Comparison of ENCODE assay signal across 8 mouse cellular contexts in genomic region chr11:29718541-29718940, GRCm38 (mm10). TPM values are rescaled to one million over a fixed set of nuclear protein-coding genes. Genes with fewer than 3 reads are reported as not detected.
DNase-seq lines count a peak whose midpoint lies in the region; ATAC-seq lines count a peak whose summit lies in the region.

No protein-coding gene starts in this region.

- ATAC-seq in intestine, embryonic 16.5 days, result peak; percentile 93
- no peak for ATAC-seq in monocyte, adult 5-6 weeks (replicated peaks; ENCODE audit: insufficient number of reproducible peaks, low FRiP score, low TSS enrichment, poor library complexity, severe bottlenecking)

- peak overlapping the region; percentile 66; the same call in 1 of the 2 replicates for H3K27ac ChIP-seq in intestine, embryonic 16.5 days (ENCODE audit: low read length)

- no peaks in the 10 kb centered on the region for H3K9me3 ChIP-seq in intestine, embryonic 16.5 days (ENCODE audit: control insufficient read depth, low read length)

- H3K9ac ChIP-seq in intestine, embryonic 16.5 days (ENCODE audit: low read depth, low read length), result no peak overlapping the region

- WGBS in intestine, embryonic 16.5 days, result 24% methylated on average over 6 of the region's 6 CpGs

- peaks cover 2% of the 10 kb centered on the region; the same call in 1 of the 2 replicates for H3K4me1 ChIP-seq in intestine, embryonic 16.5 days (ENCODE audit: control insufficient read depth, insufficient read depth, low read length)

- DNase-seq in left cerebral cortex, adult 11 months (ENCODE audit: low spot score), result peak; percentile 48
- no peak for DNase-seq in left cerebral cortex, postnatal 10 days (ENCODE audit: extremely low spot score in 1 of 2, low spot score in 2 of 2)
- DNase-seq in brain, adult 2 months (ENCODE audit: low read depth, low spot score), result peak; percentile 84
- peak; percentile 31 for DNase-seq in lung, postnatal 25 days (ENCODE audit: low spot score)
- DNase-seq in yolk sac, embryonic 10.5 days (ENCODE audit: low spot score), result no peak
- DNase-seq in cerebellum, postnatal 36 days, result no peak

- no peaks in the 10 kb centered on the region for H3K27me3 ChIP-seq in intestine, embryonic 16.5 days (replicated peaks; ENCODE audit: control insufficient read depth, insufficient read depth, low read length)

- no peak overlapping the region for H3K4me2 ChIP-seq in intestine, embryonic 16.5 days (ENCODE audit: low read depth, low read length)

- 0 out of 2 replicates have a peak overlapping the region, but pooled peaks have one; percentile 11 for H3K4me3 ChIP-seq in intestine, embryonic 16.5 days (ENCODE audit: low read length)

- intact Hi-C loops in left cerebral cortex, postnatal 10 days (cut with DNase I), result loop anchor here (5.0 kb wide), 1 partner anchor 164 kb away; no protein-coding TSS in a partner anchor

- no peaks in the 10 kb centered on the region for H3K36me3 ChIP-seq in intestine, embryonic 16.5 days (ENCODE audit: control insufficient read depth, insufficient read depth, low read length)

RNA-seq across cellular contexts. Expression of gene Rtn4, which starts 25.8 kb away (rescaled TPM):
- 100 to 1,000 TPM; 562 to 579 TPM for total RNA-seq in left cerebral cortex, postnatal 10 days (2021)
- polyA plus RNA-seq in intestine, embryonic 16.5 days (2015; fragmentation: Nextera tagmentation; extraction: Ambion mirVana), result 32.3 and 39.5 TPM in 2 replicates
- 151 to 197 TPM (median 169 TPM) in 3 replicates for total RNA-seq in monocyte, adult 5-6 weeks (2017)

Comparison
In these comparisons a context has a peak if more than half of its experiments do, and no peak if none do; other contexts are left out.
1. DNase-seq: peak in left cerebral cortex, adult 11 months (single experiment), brain, adult 2 months (single experiment) and lung, postnatal 25 days (single experiment); none in left cerebral cortex, postnatal 10 days (0 of 2), yolk sac, embryonic 10.5 days (single experiment) and cerebellum, postnatal 36 days (0 of 2).